Mouse (Mus musculus) CH12.LX (cell line): ENCODE data around the gene Coq10b.

Experiments used
- BHLHE40 ChIP-seq: IDR thresholded peaks from 2 replicates; pipeline ENCODE4 v1.6.1; 2011; ENCODE audit warnings: mild to moderate bottlenecking, low read depth, low read length, improper control_type of control experiment
- EP300 ChIP-seq: IDR thresholded peaks from 2 replicates; pipeline ENCODE4 v1.6.1; 2011; ENCODE audit warnings: low read length, improper control_type of control experiment
- MAFK ChIP-seq: IDR thresholded peaks from 2 replicates; pipeline ENCODE4 v1.6.1; 2011; ENCODE audit warnings: low read length, improper control_type of control experiment; ENCODE audit not compliant: insufficient replicate concordance
- POLR2A ChIP-seq: IDR thresholded peaks from 2 replicates; pipeline ENCODE4 v1.6.1; 2011; ENCODE audit warnings: low read depth, mild to moderate bottlenecking, improper control_type of control experiment, low read length
- USF1 ChIP-seq: IDR thresholded peaks from 2 replicates; pipeline ENCODE4 v1.6.1; 2014; ENCODE audit warnings: low read depth, mild to moderate bottlenecking, inconsistent platforms, low read length, improper control_type of control experiment
- ZKSCAN1 ChIP-seq: IDR thresholded peaks from 2 replicates; pipeline ENCODE4 v1.6.1; 2012; ENCODE audit warnings: low read depth, inconsistent platforms, low read length, improper control_type of control experiment, borderline replicate concordance

GRCm38 (mm10) chr1:55039944-55040343, 12.6 kb upstream of the Coq10b start:
- TF ChIP-seq EP300 = no peak
- TF ChIP-seq BHLHE40 = no peak
- TF ChIP-seq ZKSCAN1 = no peak
- TF ChIP-seq MAFK = no peak
- no peak for TF ChIP-seq USF1
- no peak for TF ChIP-seq POLR2A
